Mouse (Mus musculus): ENCODE data around the gene Six3. TPM values are rescaled to one million over a fixed set of nuclear protein-coding genes. Genes with fewer than 3 reads are reported as not detected.

Six3 gene
- polyA plus RNA-seq (2016; fragmentation: Nextera tagmentation; extraction: Ambion mirVana) = not detected in 2 replicates

DNA sequence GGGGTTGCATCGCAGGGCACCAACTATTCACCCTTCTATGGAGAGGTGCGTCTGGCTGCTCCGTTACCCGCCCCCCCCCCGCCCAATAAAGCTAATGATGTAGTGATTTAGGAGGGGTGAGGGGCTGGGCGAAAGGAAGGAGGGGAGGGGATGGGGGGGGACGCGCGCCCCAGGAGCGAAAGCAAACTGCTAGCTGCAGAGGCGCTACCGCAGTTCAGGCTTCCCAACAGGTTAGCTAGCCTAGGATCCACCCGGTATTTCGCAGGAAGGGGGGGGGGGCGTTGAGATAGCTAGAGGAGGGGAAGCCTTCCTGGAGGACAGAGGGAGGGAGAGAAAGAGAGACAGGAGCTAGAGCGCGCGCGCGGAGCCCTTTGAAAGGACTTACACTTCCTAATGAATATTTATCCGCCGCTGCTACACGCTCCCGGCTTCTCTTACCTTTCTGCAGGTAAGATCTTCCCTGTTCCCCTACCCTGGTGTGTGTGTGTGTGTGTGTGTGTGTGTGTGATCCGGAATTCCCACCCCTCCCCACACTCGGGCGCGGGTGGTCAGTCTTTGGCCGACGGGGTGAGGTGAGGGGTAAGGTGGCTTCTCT lies at the start of gene Six3:
Gene Six3 (plus strand): TSS at position 343 of the 595 bp plus-strand sequence.
- no peak for ATAC-seq (ENCODE audit: insufficient number of reproducible peaks, low FRiP score)
- H3K9me3 ChIP-seq (replicated peaks) = no peaks in the 10 kb centered on the region
- no peaks in the 10 kb centered on the region for H3K36me3 ChIP-seq
- no peak within 1 kb of the TSS for H3K4me2 ChIP-seq
- H3K4me3 ChIP-seq = no peak within 1 kb of the TSS
- H3K27me3 ChIP-seq (replicated peaks) = peaks cover 99% of the 10 kb centered on the region
- H3K27ac ChIP-seq (ENCODE audit: poor library complexity, severe bottlenecking) = no peak within 1 kb of the TSS
- H3K4me1 ChIP-seq (replicated peaks) = peaks cover 23% of the 10 kb centered on the region
- no peak within 1 kb of the TSS for H3K9ac ChIP-seq
- 1% methylated on average over 26 of the region's 30 CpGs for WGBS

DNA sequence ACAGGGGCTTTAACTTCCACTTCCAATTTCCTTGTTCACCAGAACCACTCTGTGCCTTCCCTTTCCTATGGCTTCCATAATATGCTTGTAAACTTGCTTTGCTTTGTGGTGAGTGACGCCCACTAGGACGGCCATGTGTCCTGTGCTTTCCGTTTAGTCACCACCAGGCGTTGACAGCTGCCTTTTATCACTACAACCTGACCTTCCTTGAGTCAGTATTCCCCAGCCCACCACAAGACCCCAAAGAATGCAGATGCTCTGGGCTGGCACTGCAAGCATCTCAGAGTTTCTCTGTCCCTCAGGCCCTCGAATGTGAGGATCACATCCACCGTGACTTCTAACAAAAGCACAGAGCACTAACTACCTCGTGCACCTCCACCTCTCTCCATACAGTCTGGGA lies 49.3 kb upstream of the Six3 start:
- 13% methylated on average over 7 of the region's 7 CpGs for WGBS
- H3K27me3 ChIP-seq (replicated peaks) = 0 out of 2 replicates have a peak, but pooled peaks cover 7% of the 10 kb centered on the region
- H3K9ac ChIP-seq = no peak overlapping the region
- H3K36me3 ChIP-seq = no peaks in the 10 kb centered on the region
- peaks cover 21% of the 10 kb centered on the region for H3K4me1 ChIP-seq (replicated peaks)
- H3K4me3 ChIP-seq = no peak overlapping the region
- no peak for ATAC-seq (ENCODE audit: insufficient number of reproducible peaks, low FRiP score)
- peak overlapping the region; percentile 5; the same call in 1 of the 2 replicates for H3K4me2 ChIP-seq
- peaks cover 11% of the 10 kb centered on the region; the same call in 1 of the 2 replicates for H3K9me3 ChIP-seq (replicated peaks)
- H3K27ac ChIP-seq (ENCODE audit: poor library complexity, severe bottlenecking) = 0 out of 2 replicates have a peak overlapping the region, but pooled peaks have one; percentile 22

DNA sequence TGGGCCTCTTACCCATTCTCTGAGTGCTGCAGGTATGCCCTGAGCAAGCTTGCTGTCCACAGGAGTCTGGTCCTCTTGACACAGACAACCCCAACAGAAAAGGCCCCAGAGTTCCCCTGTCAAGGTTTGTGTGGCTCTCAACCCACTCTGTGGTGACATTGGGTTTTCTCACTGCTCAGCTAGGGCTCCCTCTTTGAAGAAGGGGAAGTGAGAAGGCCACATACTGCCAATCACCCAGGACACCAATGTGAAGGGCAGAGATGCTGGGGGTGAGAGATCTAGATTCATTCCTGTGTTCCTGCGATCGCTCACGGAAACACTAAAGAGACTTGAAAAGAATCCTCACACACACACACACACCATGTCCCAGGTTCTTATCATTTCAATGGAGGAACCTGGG lies 39.4 kb upstream of the Six3 start:
- no peak for ATAC-seq (ENCODE audit: insufficient number of reproducible peaks, low FRiP score)
- WGBS = 67% methylated on average over 3 of the region's 3 CpGs
- Histone ChIP-seq H3K27me3 (replicated peaks) (peaks cover 23% of the 10 kb centered on the region; the same call in 1 of the 2 replicates), H3K4me2 (no peak overlapping the region), H3K27ac (ENCODE audit: poor library complexity, severe bottlenecking) (no peak overlapping the region), H3K4me3 (no peak overlapping the region), H3K36me3 (no peaks in the 10 kb centered on the region), H3K4me1 (replicated peaks) (0 out of 2 replicates have a peak, but pooled peaks cover 6% of the 10 kb centered on the region), H3K9ac (no peak overlapping the region), H3K9me3 (replicated peaks) (no peaks in the 10 kb centered on the region)

DNA sequence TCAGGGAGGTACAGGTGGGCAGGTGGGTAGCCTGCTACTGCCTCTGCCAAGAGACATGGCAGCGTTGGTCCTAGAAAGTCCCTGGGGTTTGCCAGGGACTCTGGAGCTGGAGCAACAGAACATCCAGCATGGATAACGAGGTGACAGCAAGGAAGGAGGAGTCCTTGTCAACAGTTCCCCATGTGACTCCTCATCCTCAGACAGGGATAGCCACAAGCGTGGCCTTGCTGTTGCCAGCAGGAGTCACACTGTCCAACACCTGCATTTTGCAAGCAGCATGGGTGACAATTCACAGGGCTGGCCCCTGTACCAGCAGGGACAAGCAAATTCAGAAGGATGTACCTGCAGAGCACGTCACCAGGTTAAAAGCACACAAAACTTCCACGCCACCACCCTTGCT lies 35.1 kb upstream of the Six3 start:
- Histone ChIP-seq H3K4me1 (replicated peaks) (0 out of 2 replicates have a peak, but pooled peaks cover 6% of the 10 kb centered on the region), H3K27me3 (replicated peaks) (peaks cover 28% of the 10 kb centered on the region), H3K27ac (ENCODE audit: poor library complexity, severe bottlenecking) (no peak overlapping the region), H3K9ac (no peak overlapping the region), H3K4me3 (no peak overlapping the region), H3K36me3 (no peaks in the 10 kb centered on the region), H3K9me3 (replicated peaks) (no peaks in the 10 kb centered on the region), H3K4me2 (no peak overlapping the region)
- no peak for ATAC-seq (ENCODE audit: insufficient number of reproducible peaks, low FRiP score)
- 41% methylated on average over 5 of the region's 5 CpGs for WGBS

DNA sequence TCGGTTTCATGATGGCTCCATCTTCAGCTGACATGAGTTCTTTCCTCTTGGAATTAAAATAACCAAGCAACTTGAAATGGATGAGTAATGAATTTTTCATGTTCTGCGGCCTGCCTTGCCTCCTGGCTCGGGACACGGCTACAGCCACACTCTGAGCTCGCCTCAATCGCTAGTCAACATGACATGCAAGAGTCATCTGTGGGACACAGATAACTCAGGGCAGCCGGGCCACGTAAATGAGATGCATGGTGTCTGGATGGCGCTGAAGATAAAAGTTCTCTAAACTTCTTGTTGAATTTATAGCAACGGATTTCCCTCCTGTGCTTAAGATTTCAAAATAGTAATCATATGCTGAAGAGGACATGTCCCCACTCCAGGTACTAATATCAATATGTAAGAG lies 34.1 kb upstream of the Six3 start:
- Histone ChIP-seq H3K27me3 (replicated peaks) (peaks cover 28% of the 10 kb centered on the region), H3K4me2 (no peak overlapping the region), H3K27ac (ENCODE audit: poor library complexity, severe bottlenecking) (no peak overlapping the region), H3K9ac (no peak overlapping the region), H3K9me3 (replicated peaks) (no peaks in the 10 kb centered on the region), H3K4me3 (no peak overlapping the region), H3K36me3 (no peaks in the 10 kb centered on the region), H3K4me1 (replicated peaks) (0 out of 2 replicates have a peak, but pooled peaks cover 6% of the 10 kb centered on the region)
- 68% methylated on average over 10 of the region's 10 CpGs for WGBS
- ATAC-seq (ENCODE audit: insufficient number of reproducible peaks, low FRiP score) = peak; percentile 87

DNA sequence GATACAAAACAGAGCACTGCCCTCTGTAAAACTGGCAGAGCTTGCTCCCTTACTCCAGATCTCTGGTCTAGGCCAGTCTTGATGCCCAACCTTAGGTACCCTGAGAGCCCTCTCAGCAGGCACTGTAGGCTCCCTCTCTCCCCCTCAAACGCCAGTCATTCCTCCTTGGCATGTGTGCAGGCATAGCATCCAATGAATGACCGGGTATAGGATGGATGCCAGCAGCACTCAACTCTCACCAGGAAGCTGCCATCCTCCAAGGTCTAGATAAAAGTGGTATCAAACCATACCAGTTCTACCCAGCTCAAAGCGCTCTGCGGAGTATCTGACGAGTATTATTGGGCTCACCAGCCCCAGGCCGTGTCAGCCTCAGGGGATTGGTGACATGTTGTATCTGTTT lies 33.2 kb upstream of the Six3 start:
- no peaks in the 10 kb centered on the region for H3K9me3 ChIP-seq (replicated peaks)
- no peaks in the 10 kb centered on the region for H3K36me3 ChIP-seq
- no peak overlapping the region for H3K9ac ChIP-seq
- 88% methylated on average over 6 of the region's 6 CpGs for WGBS
- no peak overlapping the region for H3K4me3 ChIP-seq
- 0 out of 2 replicates have a peak, but pooled peaks cover 6% of the 10 kb centered on the region for H3K4me1 ChIP-seq (replicated peaks)
- peaks cover 28% of the 10 kb centered on the region for H3K27me3 ChIP-seq (replicated peaks)
- no peak overlapping the region for H3K4me2 ChIP-seq
- H3K27ac ChIP-seq (ENCODE audit: poor library complexity, severe bottlenecking) = no peak overlapping the region
- no peak for ATAC-seq (ENCODE audit: insufficient number of reproducible peaks, low FRiP score)

DNA sequence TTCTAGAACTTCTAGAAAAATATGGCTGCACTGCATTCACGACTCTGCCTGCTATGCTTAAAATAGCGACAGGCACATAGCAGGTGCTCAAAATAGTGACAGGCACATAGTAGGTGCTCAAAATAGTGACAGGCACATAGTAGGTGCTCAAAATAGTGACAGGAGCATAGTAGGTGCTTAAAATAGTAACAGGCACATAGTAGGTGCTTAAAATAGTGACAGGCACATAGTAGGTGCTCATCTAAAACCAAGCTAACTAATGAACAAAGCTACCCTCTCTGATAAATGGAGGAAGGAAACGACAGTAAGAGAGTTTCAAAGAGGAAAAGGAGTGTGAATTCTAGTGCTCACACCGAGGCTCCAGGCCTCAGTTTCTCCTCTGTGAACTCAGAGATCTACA lies 29.2 kb upstream of the Six3 start:
- H3K36me3 ChIP-seq = no peaks in the 10 kb centered on the region
- no peaks in the 10 kb centered on the region for H3K9me3 ChIP-seq (replicated peaks)
- no peak overlapping the region for H3K9ac ChIP-seq
- no peak for ATAC-seq (ENCODE audit: insufficient number of reproducible peaks, low FRiP score)
- no peak overlapping the region for H3K4me3 ChIP-seq
- no peak overlapping the region for H3K27ac ChIP-seq (ENCODE audit: poor library complexity, severe bottlenecking)
- peaks cover 9% of the 10 kb centered on the region for H3K27me3 ChIP-seq (replicated peaks)
- H3K4me1 ChIP-seq (replicated peaks) = no peaks in the 10 kb centered on the region
- WGBS = 72% methylated on average over 4 of the region's 4 CpGs
- no peak overlapping the region for H3K4me2 ChIP-seq

DNA sequence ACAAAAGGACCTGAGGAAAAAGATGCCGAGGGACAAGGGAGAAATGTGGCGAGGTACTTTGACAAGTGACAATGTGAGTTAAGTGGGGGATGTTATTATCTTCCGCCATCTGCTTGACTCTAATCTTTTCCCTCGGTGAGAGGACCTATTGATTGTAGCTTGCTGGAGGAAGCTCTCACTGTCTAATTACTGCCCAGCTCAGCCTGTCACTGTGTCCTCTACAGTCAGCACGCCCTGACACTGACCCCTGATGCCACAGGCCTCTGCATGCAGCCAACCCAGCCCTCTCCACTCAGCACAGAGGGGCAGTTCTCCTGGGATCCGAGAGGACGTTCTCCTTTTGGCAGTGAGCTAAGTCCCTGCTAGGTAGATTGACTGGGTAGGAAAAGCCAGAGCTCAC lies 28.8 kb upstream of the Six3 start:
- Histone ChIP-seq H3K4me2 (no peak overlapping the region), H3K9me3 (replicated peaks) (no peaks in the 10 kb centered on the region), H3K4me3 (no peak overlapping the region), H3K27me3 (replicated peaks) (peaks cover 9% of the 10 kb centered on the region), H3K27ac (ENCODE audit: poor library complexity, severe bottlenecking) (no peak overlapping the region), H3K4me1 (replicated peaks) (no peaks in the 10 kb centered on the region), H3K9ac (no peak overlapping the region), H3K36me3 (no peaks in the 10 kb centered on the region)
- WGBS = 39% methylated on average over 7 of the region's 7 CpGs
- ATAC-seq (ENCODE audit: insufficient number of reproducible peaks, low FRiP score) = no peak

DNA sequence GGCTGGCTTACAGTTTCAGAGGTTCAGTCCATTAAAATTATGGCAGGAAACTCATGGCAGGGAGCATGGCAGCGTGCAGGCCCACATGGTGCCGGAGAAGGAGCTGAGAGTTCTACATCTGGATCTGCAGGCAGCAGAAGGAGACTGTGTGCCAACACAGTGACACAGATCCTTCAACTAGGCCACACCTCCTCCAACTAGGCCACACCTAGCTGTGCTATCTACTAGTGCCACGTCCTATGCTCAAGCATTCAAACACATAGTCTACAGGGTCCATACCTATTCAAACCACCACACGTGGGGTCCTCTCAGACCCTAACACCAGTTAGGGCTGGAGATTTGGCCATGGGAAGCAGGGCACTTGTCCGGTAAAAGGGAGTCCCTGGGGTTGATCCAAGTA lies 27.6 kb upstream of the Six3 start:
- Histone ChIP-seq H3K27ac (ENCODE audit: poor library complexity, severe bottlenecking) (no peak overlapping the region), H3K4me3 (no peak overlapping the region), H3K9ac (no peak overlapping the region), H3K36me3 (no peaks in the 10 kb centered on the region), H3K27me3 (replicated peaks) (peaks cover 7% of the 10 kb centered on the region; the same call in 1 of the 2 replicates), H3K9me3 (replicated peaks) (no peaks in the 10 kb centered on the region), H3K4me1 (replicated peaks) (no peaks in the 10 kb centered on the region), H3K4me2 (no peak overlapping the region)
- 83% methylated on average over 5 of the region's 5 CpGs for WGBS
- peak; percentile 89 for ATAC-seq (ENCODE audit: insufficient number of reproducible peaks, low FRiP score)

DNA sequence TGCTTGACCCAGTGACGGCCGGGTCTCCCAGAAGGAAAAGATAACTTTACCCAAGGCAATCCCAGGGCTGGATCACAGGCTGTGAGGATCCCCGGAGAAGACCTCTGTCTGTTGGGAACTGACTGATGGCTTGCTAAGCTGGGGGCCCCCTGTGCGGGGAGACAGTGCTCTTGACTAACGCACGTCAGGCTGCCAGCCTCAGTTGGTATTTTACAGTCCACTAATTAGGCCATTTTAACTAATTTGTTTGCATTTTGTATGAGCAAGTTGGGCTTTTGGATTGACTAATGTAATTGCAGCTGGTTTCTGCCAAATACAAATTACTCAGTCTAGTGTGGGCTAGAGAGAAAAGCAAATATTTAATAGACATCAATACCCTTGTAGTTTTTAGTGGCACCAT lies 21.4 kb upstream of the Six3 start:
- Histone ChIP-seq H3K9me3 (replicated peaks) (peaks cover 7% of the 10 kb centered on the region; the same call in 1 of the 2 replicates), H3K4me3 (no peak overlapping the region), H3K4me1 (replicated peaks) (peaks cover 3% of the 10 kb centered on the region; the same call in 1 of the 2 replicates), H3K36me3 (no peaks in the 10 kb centered on the region), H3K9ac (no peak overlapping the region), H3K27me3 (replicated peaks) (peaks cover 17% of the 10 kb centered on the region), H3K4me2 (no peak overlapping the region), H3K27ac (ENCODE audit: poor library complexity, severe bottlenecking) (no peak overlapping the region)
- WGBS = 64% methylated on average over 6 of the region's 6 CpGs
- ATAC-seq (ENCODE audit: insufficient number of reproducible peaks, low FRiP score) = no peak

DNA sequence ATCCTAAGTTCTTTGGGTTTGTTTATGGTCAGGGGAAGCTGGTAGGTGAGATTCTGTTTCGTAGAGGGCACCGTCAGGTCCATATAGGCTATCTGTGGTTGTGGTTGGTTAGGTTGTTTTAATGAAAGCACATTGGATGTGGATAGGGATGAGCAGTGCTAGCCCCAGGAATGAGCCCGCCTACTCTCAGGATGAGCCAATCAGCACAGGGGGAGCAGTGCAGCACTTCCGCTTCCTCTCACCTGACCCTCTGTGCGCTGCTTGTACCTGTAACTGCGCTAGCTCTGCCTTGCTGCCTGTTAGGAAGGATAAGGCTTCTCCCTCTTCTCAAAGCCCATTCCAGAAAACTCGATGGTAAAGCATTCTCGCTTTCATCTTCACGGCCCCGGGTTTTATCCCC lies 17.6 kb upstream of the Six3 start:
- Histone ChIP-seq H3K27ac (ENCODE audit: poor library complexity, severe bottlenecking) (no peak overlapping the region), H3K27me3 (replicated peaks) (peaks cover 48% of the 10 kb centered on the region), H3K4me1 (replicated peaks) (peaks cover 3% of the 10 kb centered on the region; the same call in 1 of the 2 replicates), H3K4me3 (no peak overlapping the region), H3K9me3 (replicated peaks) (peaks cover 6% of the 10 kb centered on the region; the same call in 1 of the 2 replicates), H3K36me3 (no peaks in the 10 kb centered on the region), H3K9ac (no peak overlapping the region), H3K4me2 (no peak overlapping the region)
- ATAC-seq (ENCODE audit: insufficient number of reproducible peaks, low FRiP score) = no peak
- WGBS = 66% methylated on average over 10 of the region's 10 CpGs
